Mouse (Mus musculus) limb, embryonic 12.5 days (tissue): ENCODE results near the gene Klhl8. TPM values are rescaled to one million over a fixed set of nuclear protein-coding genes. Genes with fewer than 3 reads are reported as not detected.

Source experiments
- ATAC-seq: fragments of 200-750 bp; cut with Nextera tagmentation; 2 replicates; pipeline ENCODE4 v1.8.0; 2017; ENCODE audit warnings: low read depth, moderate TSS enrichment; ENCODE audit not compliant: insufficient number of reproducible peaks, insufficient read depth, low FRiP score, low TSS enrichment
- H3K27ac ChIP-seq: fragments of 300-500 bp; sonication (generic); 2 replicates; pipeline ENCODE4 v1.5.1; 2016; ENCODE audit warnings: mild to moderate bottlenecking, moderate library complexity
- H3K27me3 ChIP-seq: fragments of 300-500 bp; sonication (generic); 2 replicates; pipeline ENCODE4 v1.6.1; 2016; ENCODE audit warnings: mild to moderate bottlenecking, moderate library complexity
- H3K36me3 ChIP-seq: fragments of 300-500 bp; sonication (generic); 2 replicates; pipeline ENCODE4 v1.6.1; 2016; ENCODE audit warnings: mild to moderate bottlenecking, moderate library complexity
- H3K4me1 ChIP-seq: fragments of 300-500 bp; sonication (generic); replicated peaks from 2 replicates; pipeline ENCODE4 v1.6.1; 2016
- H3K4me2 ChIP-seq: fragments of 300-500 bp; sonication (generic); 2 replicates; pipeline ENCODE4 v1.6.1; 2016; ENCODE audit warnings: mild to moderate bottlenecking, moderate library complexity
- H3K4me3 ChIP-seq: fragments of 300-500 bp; sonication (generic); replicated peaks from 2 replicates; pipeline ENCODE4 v1.5.1; 2016; ENCODE audit warnings: mild to moderate bottlenecking
- H3K9ac ChIP-seq: fragments of 300-500 bp; sonication (generic); replicated peaks from 2 replicates; pipeline ENCODE4 v1.6.1; 2016; ENCODE audit warnings: mild to moderate bottlenecking, moderate library complexity
- H3K9me3 ChIP-seq: fragments of 300-500 bp; sonication (generic); 2 replicates; pipeline ENCODE4 v1.6.1; 2016; ENCODE audit warnings: mild to moderate bottlenecking, moderate library complexity
- WGBS: fragments of 180-500 bp; shearing (Covaris S2); methylation state at CpG from one replicate; pipeline ENCODE4 v1.1.7; 2016; 5-methylcytosine and 5-hydroxymethylcytosine counted together
- polyA plus RNA-seq: library from polyadenylated mRNA; unstranded; fragments of >200 nt; fragmentation: Nextera tagmentation; extraction: Ambion mirVana; gene quantifications from 2 replicates; pipeline ENCODE4 v1.2.1, GENCODE M21; 2016

The Klhl8 gene
- polyA plus RNA-seq, 1 experiment from 2014 or later = 13.8 TPM

DNA sequence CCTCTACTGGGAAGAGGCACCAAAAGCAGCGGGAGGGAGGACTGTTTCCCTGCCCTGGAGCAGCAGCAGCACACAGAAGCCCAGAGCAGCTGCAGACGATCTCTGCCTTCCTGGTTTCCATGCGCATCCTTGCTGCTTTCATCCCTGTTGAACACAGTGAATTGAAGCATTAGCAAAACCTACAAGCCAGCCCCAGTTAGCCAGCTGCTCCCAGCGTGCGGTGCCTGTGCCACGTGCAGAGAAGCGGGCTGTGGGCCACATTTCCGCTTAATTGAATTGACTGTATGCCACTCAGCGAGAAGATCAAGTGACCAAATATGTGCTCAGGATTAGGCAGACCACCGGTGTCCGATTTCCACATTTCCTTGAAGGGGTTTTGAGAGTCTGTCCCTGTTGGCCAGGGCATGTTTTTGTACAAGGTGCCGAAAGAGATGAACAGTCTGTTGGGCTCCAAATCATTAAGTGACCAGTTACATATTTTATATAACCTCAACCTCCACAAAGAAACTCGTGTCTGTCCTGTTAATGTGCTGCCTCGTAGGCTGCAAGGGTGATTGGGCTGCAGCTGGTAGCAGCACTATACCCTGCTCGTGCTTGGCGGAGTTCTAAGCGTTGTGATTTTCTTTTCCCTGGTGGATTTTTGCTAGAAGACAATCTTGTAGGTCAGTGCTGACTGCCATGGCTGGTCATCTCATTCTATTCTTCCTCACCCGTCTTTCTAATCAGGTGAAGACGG is 65.5 kb downstream of the Klhl8 start:
- no peaks in the 10 kb centered on the region for H3K9me3 ChIP-seq
- ATAC-seq = peak; percentile 46
- H3K9ac ChIP-seq = no peak overlapping the region; the same call in 1 of the 2 replicates
- WGBS = 47% methylated on average over 19 of the region's 19 CpGs
- no peak overlapping the region for H3K4me3 ChIP-seq
- no peak overlapping the region for H3K4me2 ChIP-seq
- H3K4me1 ChIP-seq = peaks cover 24% of the 10 kb centered on the region
- H3K27ac ChIP-seq = peak overlapping the region; percentile 64; the same call in 1 of the 2 replicates
- H3K27me3 ChIP-seq = no peaks in the 10 kb centered on the region
- H3K36me3 ChIP-seq = peaks cover 47% of the 10 kb centered on the region

DNA sequence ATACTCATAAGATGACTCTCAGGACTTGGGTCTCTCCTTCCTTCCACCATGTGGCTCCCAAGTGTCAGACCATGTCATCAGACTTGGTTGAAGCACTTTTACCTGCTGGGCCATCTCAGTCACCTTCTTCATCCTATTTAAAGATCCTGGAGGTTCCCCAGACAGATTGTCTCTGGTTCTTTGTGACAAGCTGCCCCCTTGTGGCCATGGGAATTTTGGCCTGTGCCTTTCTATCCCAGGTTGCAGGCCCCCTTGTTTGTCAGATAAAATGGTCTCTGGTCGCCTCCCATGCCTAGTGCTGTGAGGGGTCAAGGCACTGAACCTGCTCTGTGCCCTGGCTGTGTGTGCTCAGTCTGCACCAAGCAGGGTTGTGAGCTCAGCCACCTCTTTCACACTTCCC is 67.1 kb downstream of the Klhl8 start:
- Histone ChIP-seq H3K4me2 (no peak overlapping the region), H3K27ac (no peak overlapping the region), H3K9ac (no peak overlapping the region), H3K27me3 (no peaks in the 10 kb centered on the region), H3K9me3 (no peaks in the 10 kb centered on the region), H3K4me1 (peaks cover 27% of the 10 kb centered on the region), H3K36me3 (peaks cover 32% of the 10 kb centered on the region), H3K4me3 (no peak overlapping the region)
- WGBS = 52% methylated on average over 1 of the region's 1 CpGs
- no peak for ATAC-seq

DNA sequence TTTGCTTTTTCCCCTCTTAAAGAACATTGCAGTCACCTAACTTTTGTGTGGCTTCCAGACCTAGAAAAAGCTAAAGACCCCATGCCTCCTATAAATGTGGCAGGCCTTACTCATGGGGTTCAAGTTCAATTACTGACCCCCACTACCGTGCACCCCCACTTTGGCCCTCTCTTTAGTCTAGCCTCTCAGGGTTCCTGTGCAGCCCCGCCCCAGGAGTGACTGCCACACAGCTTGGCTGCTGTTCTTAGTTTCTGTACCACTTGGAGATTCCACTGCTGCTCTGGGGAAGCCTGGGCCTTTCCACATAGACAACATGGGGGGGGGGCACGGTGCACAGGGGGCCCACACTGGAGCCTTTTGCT is 71.8 kb downstream of the Klhl8 start:
- Histone ChIP-seq H3K9ac (no peak overlapping the region), H3K9me3 (no peaks in the 10 kb centered on the region), H3K4me1 (peaks cover 19% of the 10 kb centered on the region), H3K4me3 (no peak overlapping the region), H3K36me3 (peaks cover 34% of the 10 kb centered on the region), H3K27ac (no peak overlapping the region), H3K4me2 (no peak overlapping the region), H3K27me3 (no peaks in the 10 kb centered on the region)
- WGBS = 83% methylated on average over 3 of the region's 3 CpGs
- ATAC-seq = no peak

DNA sequence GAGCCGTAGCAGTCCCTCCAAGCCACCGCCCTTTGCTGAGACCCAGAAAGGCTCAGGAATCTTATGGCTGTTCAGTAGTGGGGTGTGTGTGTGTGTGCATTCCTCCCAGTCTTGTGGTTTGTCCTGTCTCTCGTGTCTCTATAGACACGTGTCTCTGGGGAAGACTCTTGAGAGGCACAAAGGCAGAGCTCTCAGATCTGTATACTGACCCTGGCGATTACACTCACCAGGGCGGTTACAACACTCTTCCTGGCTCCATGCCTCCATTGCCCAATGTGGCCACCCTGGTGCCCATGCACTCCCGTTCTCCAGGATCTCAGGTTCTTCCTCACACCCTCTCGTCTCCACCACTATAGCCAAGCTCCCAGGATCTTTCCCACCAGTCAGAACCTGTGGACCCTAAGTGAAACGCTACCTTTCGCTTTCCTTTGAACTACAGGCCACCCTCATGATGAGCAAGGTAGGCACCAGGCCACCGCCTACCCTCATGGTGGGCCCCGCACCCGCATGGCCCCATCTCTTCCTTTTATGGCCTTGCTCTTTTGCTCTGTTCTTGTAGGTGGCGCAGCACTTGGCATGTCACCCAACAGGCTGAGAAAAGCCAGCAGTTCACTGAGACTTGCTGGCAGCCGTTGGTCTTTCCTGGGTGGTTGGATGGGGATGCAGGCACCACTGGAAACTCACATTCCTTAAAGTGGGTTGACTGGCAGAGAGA is 72.4 kb downstream of the Klhl8 start:
- no peak overlapping the region for H3K4me2 ChIP-seq
- WGBS = 90% methylated on average over 15 of the region's 15 CpGs
- H3K27me3 ChIP-seq = no peaks in the 10 kb centered on the region
- no peak overlapping the region for H3K4me3 ChIP-seq
- H3K27ac ChIP-seq = no peak overlapping the region
- no peaks in the 10 kb centered on the region for H3K9me3 ChIP-seq
- peaks cover 19% of the 10 kb centered on the region for H3K4me1 ChIP-seq
- no peak for ATAC-seq
- no peak overlapping the region for H3K9ac ChIP-seq
- peaks cover 39% of the 10 kb centered on the region for H3K36me3 ChIP-seq

DNA sequence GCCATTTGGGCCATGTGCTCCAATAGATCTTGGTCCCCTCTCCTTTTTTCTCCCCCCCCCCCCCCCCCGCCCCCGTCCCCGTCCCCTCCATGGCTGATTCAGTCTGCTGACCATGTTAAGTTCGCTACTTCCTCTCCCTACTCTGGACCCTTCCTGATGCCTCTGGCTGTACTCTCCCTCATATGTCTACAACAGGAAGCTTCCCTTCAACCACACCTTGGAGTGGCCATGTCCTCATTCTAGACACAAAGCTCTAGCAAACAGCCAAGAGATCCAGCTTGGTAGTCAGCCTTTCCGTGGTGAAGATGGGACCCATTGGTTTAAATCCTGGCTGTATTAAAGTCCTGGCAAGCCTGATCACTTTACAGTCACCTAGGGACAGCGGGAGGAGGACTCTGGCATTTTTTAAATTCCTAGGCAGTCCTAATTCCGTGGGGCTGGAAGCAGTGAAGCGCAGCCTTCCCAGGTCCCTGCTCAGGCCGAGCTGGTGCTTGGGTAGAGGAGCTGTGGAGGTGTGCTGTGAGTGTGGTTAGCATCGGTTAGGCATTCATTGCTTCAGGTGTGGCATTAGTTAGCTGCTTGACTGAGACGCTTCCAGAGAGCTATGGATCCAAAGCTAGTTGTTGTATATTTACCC is 74.8 kb downstream of the Klhl8 start:
- no peak overlapping the region for H3K9ac ChIP-seq
- no peaks in the 10 kb centered on the region for H3K27me3 ChIP-seq
- H3K4me2 ChIP-seq = no peak overlapping the region
- no peak for ATAC-seq
- peaks cover 25% of the 10 kb centered on the region for H3K4me1 ChIP-seq
- H3K4me3 ChIP-seq = no peak overlapping the region
- H3K27ac ChIP-seq = peak overlapping the region; percentile 12; the same call in 1 of the 2 replicates
- peaks cover 25% of the 10 kb centered on the region for H3K36me3 ChIP-seq
- 60% methylated on average over 10 of the region's 11 CpGs for WGBS
- H3K9me3 ChIP-seq = no peaks in the 10 kb centered on the region

DNA sequence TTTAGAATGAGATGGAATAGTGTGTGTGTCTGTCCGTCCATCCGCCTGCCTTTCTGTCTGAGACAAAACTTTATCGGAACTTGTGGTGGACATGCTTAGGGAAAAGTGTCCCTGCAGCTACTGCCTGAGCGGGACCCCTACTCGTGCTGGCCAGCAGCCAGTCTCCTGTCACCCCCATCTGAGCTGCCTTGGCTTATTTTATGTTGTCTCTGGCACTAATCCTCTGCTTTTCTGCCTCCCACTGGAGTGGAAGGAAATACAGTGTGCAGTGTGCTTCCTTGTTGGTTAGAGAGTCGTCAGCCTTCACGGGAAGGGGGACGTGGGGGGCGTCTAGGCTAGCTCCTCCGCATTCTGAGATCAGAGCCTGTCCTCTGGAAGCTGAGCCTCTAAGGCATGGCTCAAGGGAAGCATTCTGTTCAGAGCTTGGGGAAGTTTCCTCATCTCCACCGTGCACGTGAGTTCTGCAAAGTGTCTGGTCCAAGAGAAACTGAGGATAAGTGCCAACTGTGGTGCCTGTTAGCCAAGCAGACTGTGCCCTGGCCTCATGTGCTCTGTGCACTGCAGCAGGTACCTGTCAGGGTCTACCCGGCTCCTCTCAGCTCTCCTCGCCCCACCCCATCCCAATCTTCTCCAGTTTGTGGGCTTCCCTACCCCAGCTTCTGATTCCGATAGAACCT is 75.5 kb downstream of the Klhl8 start:
- ATAC-seq = no peak
- H3K27ac ChIP-seq = no peak overlapping the region

DNA sequence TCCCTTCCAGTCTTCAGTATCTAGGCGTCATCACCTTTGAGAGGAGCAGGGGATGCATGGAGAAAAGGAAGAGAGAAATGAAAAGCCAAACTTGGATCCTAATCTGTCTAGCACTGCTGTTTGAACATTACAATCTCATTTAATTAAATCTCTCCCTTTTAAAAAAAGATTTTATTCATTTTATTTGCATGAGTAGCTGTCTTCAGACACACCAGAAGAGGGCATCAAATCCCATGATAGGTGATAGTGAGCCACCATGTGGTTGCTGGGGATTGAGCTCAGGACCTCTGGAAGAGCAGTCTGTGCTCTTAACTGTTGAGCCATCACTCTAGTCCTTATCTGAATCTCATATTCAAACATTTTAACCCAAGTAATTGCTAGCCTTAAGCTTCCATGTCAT is 80.2 kb downstream of the Klhl8 start:
- peaks cover 24% of the 10 kb centered on the region for H3K4me1 ChIP-seq
- no peak overlapping the region for H3K4me2 ChIP-seq
- no peak overlapping the region for H3K4me3 ChIP-seq
- no peak for ATAC-seq
- WGBS = 92% methylated on average over 1 of the region's 1 CpGs
- H3K36me3 ChIP-seq = peaks cover 37% of the 10 kb centered on the region
- H3K9me3 ChIP-seq = no peaks in the 10 kb centered on the region
- no peaks in the 10 kb centered on the region for H3K27me3 ChIP-seq
- H3K27ac ChIP-seq = no peak overlapping the region
- H3K9ac ChIP-seq = no peak overlapping the region

More for the DNA sequence above, 75.5 kb downstream of the Klhl8 start:
- 86% methylated on average over 15 of the region's 15 CpGs for WGBS
- no peak overlapping the region for H3K9ac ChIP-seq
- H3K4me1 ChIP-seq = peaks cover 27% of the 10 kb centered on the region
- no peaks in the 10 kb centered on the region for H3K9me3 ChIP-seq
- H3K36me3 ChIP-seq = peaks cover 22% of the 10 kb centered on the region
- H3K4me2 ChIP-seq = no peak overlapping the region
- H3K27me3 ChIP-seq = no peaks in the 10 kb centered on the region
- H3K4me3 ChIP-seq = no peak overlapping the region

DNA sequence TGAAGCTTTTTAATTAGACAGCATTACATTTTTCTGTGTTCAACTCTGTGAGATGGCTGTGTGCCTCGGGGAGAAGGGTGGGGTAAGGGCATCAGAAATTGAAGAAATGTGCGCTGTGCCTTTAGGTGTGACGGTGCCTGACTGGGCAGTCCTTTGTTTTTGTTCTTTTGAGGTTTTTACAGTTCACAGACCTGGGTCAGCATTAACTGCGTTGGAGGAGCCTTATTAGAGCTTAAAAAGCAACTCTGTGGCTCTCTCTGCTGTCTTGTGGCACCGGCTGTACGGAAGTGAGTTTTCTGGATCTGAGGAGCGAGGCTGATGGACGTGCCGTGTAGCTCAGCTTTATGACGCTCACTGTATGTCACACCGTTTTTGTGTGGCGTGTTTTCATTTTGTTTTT is 81.9 kb downstream of the Klhl8 start:
- Histone ChIP-seq H3K4me3 (no peak overlapping the region), H3K27me3 (no peaks in the 10 kb centered on the region), H3K36me3 (peaks cover 34% of the 10 kb centered on the region), H3K9me3 (no peaks in the 10 kb centered on the region), H3K9ac (no peak overlapping the region), H3K4me2 (no peak overlapping the region), H3K27ac (no peak overlapping the region), H3K4me1 (peaks cover 20% of the 10 kb centered on the region)
- ATAC-seq = no peak
- 78% methylated on average over 12 of the region's 12 CpGs for WGBS

DNA sequence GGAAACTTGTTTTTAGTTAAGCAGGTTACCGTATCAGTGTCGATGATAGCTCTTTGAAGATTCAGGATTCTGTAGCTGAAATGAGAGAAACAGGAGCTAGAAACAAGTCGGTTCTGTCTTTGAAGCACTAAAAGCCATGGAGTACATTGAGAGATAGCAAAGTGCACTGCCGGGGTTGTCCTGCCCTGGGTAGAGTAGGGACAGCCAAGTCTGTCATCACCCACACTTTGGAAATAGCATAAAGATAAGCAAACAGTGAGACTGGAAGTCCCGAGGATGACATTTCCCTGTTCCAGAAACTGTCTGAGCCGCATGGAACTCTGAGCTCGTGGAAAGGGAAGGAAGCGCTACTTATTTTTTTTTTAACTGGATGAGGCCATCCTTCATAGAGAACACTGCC is 82.3 kb downstream of the Klhl8 start:
- ATAC-seq = no peak
- Histone ChIP-seq H3K4me1 (peaks cover 20% of the 10 kb centered on the region), H3K4me3 (no peak overlapping the region), H3K27ac (no peak overlapping the region), H3K36me3 (peaks cover 30% of the 10 kb centered on the region), H3K9me3 (no peaks in the 10 kb centered on the region), H3K27me3 (no peaks in the 10 kb centered on the region), H3K4me2 (no peak overlapping the region), H3K9ac (no peak overlapping the region)
- 91% methylated on average over 8 of the region's 8 CpGs for WGBS

DNA sequence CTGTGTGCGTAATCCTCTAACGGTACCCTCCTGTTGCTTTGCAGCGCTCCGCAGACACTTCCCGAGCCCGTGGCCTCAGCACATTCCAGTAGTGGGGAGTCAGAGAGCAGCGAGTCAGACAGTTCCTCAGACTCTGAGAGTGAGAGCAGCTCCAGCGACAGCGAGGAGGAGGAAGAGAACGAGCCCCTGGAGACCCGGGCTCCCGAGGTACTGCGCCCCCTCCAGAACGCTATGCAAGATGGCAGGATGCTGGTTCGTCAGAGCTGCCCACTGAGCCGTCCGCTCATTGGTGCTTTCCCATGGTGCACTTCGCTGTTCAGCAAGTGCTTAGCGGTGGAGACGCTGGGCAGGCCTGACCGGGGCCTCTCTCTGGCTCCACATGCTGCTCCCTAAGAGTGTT is 82.8 kb downstream of the Klhl8 start:
- Histone ChIP-seq H3K4me1 (peaks cover 20% of the 10 kb centered on the region), H3K27me3 (no peaks in the 10 kb centered on the region), H3K9ac (no peak overlapping the region), H3K9me3 (no peaks in the 10 kb centered on the region), H3K4me3 (no peak overlapping the region), H3K27ac (no peak overlapping the region), H3K36me3 (peaks cover 26% of the 10 kb centered on the region), H3K4me2 (no peak overlapping the region)
- no peak for ATAC-seq
- 83% methylated on average over 21 of the region's 21 CpGs for WGBS

DNA sequence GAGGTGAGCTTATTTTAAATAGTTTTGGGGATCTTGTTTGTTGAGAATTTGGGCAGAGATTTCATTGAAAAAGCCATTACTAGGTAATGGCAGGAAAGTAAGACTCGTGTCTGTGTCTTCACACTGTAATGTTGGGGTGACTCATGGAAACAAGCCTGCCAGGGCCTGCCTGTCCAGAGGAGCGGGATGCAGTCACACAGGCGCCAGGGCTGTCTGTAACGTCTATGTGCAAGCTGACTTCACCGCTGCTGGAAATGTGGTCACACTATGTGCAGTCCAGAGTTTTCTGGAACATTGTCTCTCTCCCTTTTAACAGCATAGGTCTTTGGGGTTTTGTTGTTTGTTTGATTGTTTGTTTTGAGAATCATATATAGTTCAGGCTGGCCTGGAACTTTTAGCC is 88.1 kb downstream of the Klhl8 start:
- Histone ChIP-seq H3K36me3 (peaks cover 11% of the 10 kb centered on the region), H3K9ac (no peak overlapping the region), H3K27me3 (no peaks in the 10 kb centered on the region), H3K4me2 (no peak overlapping the region), H3K4me1 (peaks cover 9% of the 10 kb centered on the region; the same call in 1 of the 2 replicates), H3K4me3 (no peak overlapping the region), H3K9me3 (no peaks in the 10 kb centered on the region), H3K27ac (no peak overlapping the region)
- no peak for ATAC-seq
- 86% methylated on average over 5 of the region's 5 CpGs for WGBS
